Mouse (Mus musculus) intestine, embryonic 15.5 days (tissue): ENCODE results near the gene Pik3r5. TPM values are rescaled to one million over a fixed set of nuclear protein-coding genes. Genes with fewer than 3 reads are reported as not detected.

Source experiments
- ATAC-seq: fragments of 200-750 bp; cut with Nextera tagmentation; 2 replicates; pipeline ENCODE4 v1.8.0; 2017; ENCODE audit warnings: moderate TSS enrichment, moderate library complexity
- H3K27ac ChIP-seq: fragments of 300-500 bp; sonication (generic); 2 replicates; pipeline ENCODE4 v1.5.1; 2015; ENCODE audit warnings: mild to moderate bottlenecking, inconsistent platforms
- H3K27me3 ChIP-seq: fragments of 300-500 bp; sonication (generic); replicated peaks from 2 replicates; pipeline ENCODE4 v1.6.1; 2015; ENCODE audit warnings: inconsistent platforms
- H3K36me3 ChIP-seq: fragments of 300-500 bp; sonication (generic); 2 replicates; pipeline ENCODE4 v1.6.1; 2015; ENCODE audit warnings: inconsistent platforms
- H3K4me1 ChIP-seq: fragments of 300-500 bp; sonication (generic); replicated peaks from 2 replicates; pipeline ENCODE4 v1.6.1; 2015; ENCODE audit warnings: inconsistent platforms
- H3K4me2 ChIP-seq: fragments of 300-500 bp; sonication (generic); replicated peaks from 2 replicates; pipeline ENCODE4 v1.6.1; 2015; ENCODE audit warnings: mild to moderate bottlenecking, inconsistent platforms
- H3K4me3 ChIP-seq: fragments of 300-500 bp; sonication (generic); replicated peaks from 2 replicates; pipeline ENCODE4 v1.5.1; 2015; ENCODE audit warnings: inconsistent platforms
- H3K9ac ChIP-seq: fragments of 300-500 bp; sonication (generic); 2 replicates; pipeline ENCODE4 v1.6.1; 2015; ENCODE audit warnings: inconsistent platforms
- H3K9me3 ChIP-seq: fragments of 300-500 bp; sonication (generic); 2 replicates; pipeline ENCODE4 v1.6.1; 2016; ENCODE audit warnings: inconsistent platforms
- WGBS: fragments of 180-500 bp; shearing (Covaris S2); methylation state at CpG from one replicate; pipeline ENCODE4 v1.1.7; 2015; 5-methylcytosine and 5-hydroxymethylcytosine counted together
- polyA plus RNA-seq: library from polyadenylated mRNA; unstranded; fragments of >200 nt; fragmentation: Nextera tagmentation; extraction: Ambion mirVana; gene quantifications from 2 replicates; pipeline ENCODE4 v1.2.1, GENCODE M21; 2015

The Pik3r5 gene
- 0.49 and 0.56 TPM in 2 replicates for polyA plus RNA-seq

DNA sequence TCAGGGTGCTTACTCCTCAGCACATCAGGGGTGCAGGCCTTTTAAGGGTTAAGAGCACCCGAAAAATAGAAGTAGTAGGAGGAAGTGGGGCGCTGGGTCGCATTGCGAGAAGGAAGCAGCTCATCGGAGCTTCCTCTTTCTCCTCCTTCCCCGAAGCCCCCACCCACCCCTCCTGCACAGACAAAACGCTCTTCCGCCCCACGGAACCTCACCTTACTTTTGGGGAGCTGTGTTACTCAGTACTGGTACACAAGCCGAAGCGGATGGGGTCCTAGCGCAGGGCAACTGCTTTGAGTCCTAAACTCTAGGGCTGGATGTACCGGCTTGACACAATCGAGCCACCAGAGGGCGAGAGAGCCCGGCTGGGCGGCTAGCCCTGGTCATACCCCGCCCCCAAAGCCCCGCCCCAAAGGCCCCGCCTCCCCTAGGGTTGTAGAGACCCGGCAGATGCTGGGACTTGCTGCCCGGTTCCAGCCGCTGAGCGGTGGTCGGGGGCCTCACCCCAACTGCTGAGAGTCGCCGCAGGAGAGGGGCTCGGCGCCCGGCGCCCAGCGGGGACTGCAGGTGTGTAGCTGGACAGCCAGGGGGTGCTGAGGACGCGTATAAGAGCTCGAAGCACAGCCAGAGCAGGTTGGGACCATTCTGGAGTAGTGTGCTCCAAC is at the start of gene Pik3r5:
Gene Pik3r5 (plus strand): TSS at position 423 of the 662 bp plus-strand sequence.
- WGBS: 4% methylated on average over 35 of the region's 35 CpGs
- no peaks in the 10 kb centered on the region for H3K36me3 ChIP-seq
- peak within 1 kb of the TSS; percentile 47 for H3K9ac ChIP-seq
- no peaks in the 10 kb centered on the region for H3K9me3 ChIP-seq
- H3K4me2 ChIP-seq: peak within 1 kb of the TSS; percentile 87
- H3K4me3 ChIP-seq: peak within 1 kb of the TSS; percentile 47
- ATAC-seq: peak; percentile 96
- H3K27ac ChIP-seq: no peak within 1 kb of the TSS
- no peaks in the 10 kb centered on the region; the same call in 1 of the 2 replicates for H3K27me3 ChIP-seq
- H3K4me1 ChIP-seq: 0 out of 2 replicates have a peak, but pooled peaks cover 2% of the 10 kb centered on the region

DNA sequence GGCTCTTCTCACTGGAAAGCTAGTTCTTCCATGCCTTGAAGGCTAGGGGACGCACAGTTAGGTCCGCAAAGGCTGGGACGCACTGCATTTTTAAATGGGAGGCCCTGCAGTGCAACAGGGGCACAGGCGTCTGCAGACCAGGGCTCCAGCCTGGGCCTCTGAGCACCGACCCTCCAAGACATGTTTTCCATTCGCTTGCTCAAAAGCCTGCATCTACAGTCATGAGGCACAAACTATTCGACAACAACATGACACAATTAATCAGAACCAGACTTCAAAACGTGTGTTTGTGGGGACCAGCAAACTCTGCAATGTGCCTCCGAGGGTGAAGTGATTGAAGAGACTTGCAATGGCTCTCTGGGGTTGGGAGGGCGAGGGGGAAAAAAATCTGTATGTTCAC is 48.4 kb upstream of the Pik3r5 start:
- no peak overlapping the region for H3K9ac ChIP-seq
- no peak overlapping the region for H3K27ac ChIP-seq
- H3K4me2 ChIP-seq: peak overlapping the region; percentile 19
- peaks cover 28% of the 10 kb centered on the region for H3K4me1 ChIP-seq
- H3K36me3 ChIP-seq: no peaks in the 10 kb centered on the region
- peaks cover 40% of the 10 kb centered on the region for H3K27me3 ChIP-seq
- WGBS: 32% methylated on average over 10 of the region's 10 CpGs
- H3K4me3 ChIP-seq: 0 out of 2 replicates have a peak overlapping the region, but pooled peaks have one; percentile 4
- ATAC-seq: no peak
- H3K9me3 ChIP-seq: no peaks in the 10 kb centered on the region

DNA sequence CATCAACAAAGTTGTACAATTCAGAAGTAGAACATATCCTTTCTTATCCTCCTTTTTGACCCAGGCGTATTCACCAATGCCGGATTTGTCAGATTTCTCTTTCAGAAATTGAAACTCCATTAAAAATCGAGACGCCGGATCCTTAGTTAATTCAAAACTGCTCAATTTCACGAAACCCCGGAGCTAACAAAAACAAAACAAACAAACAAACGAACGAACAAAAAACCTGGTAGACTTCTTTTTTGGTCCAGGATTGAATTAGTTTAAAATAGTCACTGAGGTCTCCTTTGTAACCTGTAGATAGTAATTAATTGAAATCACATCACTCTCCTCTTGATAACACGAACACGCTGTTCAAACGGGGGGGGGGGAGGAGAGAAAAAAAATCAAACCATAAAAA is 47.8 kb upstream of the Pik3r5 start:
- Histone ChIP-seq H3K4me1 (peaks cover 28% of the 10 kb centered on the region), H3K27me3 (peaks cover 40% of the 10 kb centered on the region), H3K9ac (no peak overlapping the region; the same call in 1 of the 2 replicates), H3K9me3 (no peaks in the 10 kb centered on the region), H3K36me3 (no peaks in the 10 kb centered on the region), H3K4me2 (peak overlapping the region; percentile 97), H3K27ac (no peak overlapping the region), H3K4me3 (peak overlapping the region; percentile 66)
- ATAC-seq: no peak
- WGBS: 27% methylated on average over 12 of the region's 12 CpGs

DNA sequence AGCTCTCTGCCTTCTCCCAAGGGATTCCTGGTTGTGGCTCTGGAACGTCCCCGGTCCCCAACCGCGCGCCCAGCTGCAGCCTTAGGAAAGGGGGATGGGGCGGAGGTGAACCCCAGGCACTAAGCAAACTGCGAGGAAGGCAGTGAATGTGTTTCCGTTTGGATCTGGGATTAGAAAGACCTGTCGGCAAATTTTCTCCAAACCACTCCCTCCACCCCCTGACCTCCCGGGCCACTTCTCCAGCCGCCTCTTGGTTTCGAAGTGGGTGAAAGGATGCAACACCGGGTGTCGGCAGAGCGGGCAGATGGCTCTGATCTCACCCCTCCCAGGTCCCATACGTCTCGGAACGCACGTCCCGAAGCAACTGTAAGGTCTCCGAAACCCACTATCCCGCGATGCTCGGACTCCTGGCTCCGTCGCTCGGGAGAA is 47.3 kb upstream of the Pik3r5 start:
- H3K4me2 ChIP-seq: peak overlapping the region; percentile 97
- no peak for ATAC-seq
- H3K9ac ChIP-seq: peak overlapping the region; percentile 61
- no peaks in the 10 kb centered on the region for H3K9me3 ChIP-seq
- no peak overlapping the region for H3K27ac ChIP-seq
- H3K36me3 ChIP-seq: no peaks in the 10 kb centered on the region
- H3K27me3 ChIP-seq: peaks cover 40% of the 10 kb centered on the region
- H3K4me3 ChIP-seq: peak overlapping the region; percentile 66
- peaks cover 24% of the 10 kb centered on the region for H3K4me1 ChIP-seq
- 2% methylated on average over 27 of the region's 27 CpGs for WGBS

DNA sequence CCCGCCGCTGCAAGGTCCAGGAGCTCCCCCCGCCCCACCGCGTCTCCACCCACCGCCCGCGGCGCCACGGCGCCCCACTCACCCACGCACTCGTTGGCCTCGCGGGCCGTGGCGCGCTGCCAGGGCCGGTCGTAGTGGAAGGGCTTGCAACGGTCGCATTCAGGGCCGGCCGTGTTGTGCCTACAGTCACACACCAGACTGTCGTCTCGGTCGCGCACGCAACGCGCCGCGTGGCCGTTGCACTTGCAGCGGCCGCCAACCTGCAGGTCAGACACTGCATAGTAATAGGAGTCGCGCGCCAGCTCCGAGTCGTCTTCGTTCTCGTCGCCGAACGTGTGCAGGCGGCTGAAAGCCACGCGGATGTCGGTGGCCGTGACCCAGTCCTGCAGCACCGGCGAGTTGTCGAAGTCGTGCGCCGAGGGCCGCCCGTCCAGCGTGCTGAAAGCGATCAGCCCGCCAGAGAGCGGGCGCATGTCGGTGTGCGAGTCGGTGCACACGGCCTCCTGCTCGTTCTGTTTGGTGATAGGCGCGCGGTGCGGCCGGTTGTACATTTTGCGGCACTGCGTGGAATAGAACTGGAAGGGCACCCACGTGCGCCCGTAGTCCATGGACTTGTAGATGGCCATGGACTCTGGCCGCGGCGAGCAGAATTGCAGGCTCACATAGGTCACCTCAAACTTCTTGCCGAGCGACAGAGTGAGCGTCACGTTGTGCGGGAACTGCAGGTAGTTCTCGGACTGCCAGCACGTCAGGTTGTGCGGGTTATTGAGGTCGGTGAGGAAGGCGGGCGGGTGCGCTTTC is 46.7 kb upstream of the Pik3r5 start:
- ATAC-seq: peak; percentile 3; the same call in 1 of the 2 replicates
- Histone ChIP-seq H3K36me3 (no peaks in the 10 kb centered on the region), H3K4me1 (peaks cover 23% of the 10 kb centered on the region), H3K27ac (no peak overlapping the region), H3K4me3 (peak overlapping the region; percentile 66), H3K9ac (peak overlapping the region; percentile 61), H3K4me2 (peak overlapping the region; percentile 97), H3K27me3 (peaks cover 40% of the 10 kb centered on the region), H3K9me3 (no peaks in the 10 kb centered on the region)
- WGBS: under 1% methylated on average over 94 of the region's 94 CpGs

DNA sequence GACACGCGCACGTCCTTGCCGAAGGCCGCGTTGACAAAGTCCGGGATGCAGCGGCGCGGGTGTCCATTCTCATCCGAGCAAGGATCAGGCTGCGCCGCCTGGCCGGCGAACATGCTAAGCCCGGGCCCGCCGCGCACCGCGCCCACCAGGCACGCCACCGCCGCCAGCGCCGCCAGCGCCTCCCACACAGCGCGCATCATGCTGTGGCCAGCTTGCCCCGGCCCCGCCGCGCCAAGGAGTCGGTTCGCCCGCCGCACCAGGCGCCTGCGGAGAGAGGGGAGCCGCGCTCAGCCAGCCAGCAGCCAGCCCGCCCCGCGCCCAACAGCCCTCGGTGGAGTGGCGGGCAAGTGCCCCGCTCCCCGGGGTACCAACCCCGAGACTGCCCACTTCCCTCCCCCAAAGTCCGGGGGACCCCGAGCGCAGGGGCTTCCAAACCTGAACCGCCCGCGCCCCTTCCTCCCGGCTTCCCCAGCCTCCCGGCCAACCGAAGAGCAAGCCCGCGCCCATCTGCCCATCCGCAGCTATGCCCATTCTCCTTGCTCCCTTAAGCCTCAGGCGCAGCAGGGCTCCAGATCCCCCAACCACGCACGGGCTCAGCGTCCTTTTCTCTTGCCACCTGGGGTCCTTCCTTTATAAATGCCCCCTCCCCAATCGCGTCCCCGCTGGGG is 45.9 kb upstream of the Pik3r5 start:
- WGBS: under 1% methylated on average over 68 of the region's 68 CpGs
- Histone ChIP-seq H3K36me3 (no peaks in the 10 kb centered on the region), H3K27ac (peak overlapping the region; percentile 72; the same call in 1 of the 2 replicates), H3K4me1 (peaks cover 23% of the 10 kb centered on the region), H3K4me2 (peak overlapping the region; percentile 97), H3K9me3 (no peaks in the 10 kb centered on the region), H3K9ac (peak overlapping the region; percentile 61), H3K4me3 (peak overlapping the region; percentile 66), H3K27me3 (peaks cover 47% of the 10 kb centered on the region)
- ATAC-seq: peak; percentile 55

DNA sequence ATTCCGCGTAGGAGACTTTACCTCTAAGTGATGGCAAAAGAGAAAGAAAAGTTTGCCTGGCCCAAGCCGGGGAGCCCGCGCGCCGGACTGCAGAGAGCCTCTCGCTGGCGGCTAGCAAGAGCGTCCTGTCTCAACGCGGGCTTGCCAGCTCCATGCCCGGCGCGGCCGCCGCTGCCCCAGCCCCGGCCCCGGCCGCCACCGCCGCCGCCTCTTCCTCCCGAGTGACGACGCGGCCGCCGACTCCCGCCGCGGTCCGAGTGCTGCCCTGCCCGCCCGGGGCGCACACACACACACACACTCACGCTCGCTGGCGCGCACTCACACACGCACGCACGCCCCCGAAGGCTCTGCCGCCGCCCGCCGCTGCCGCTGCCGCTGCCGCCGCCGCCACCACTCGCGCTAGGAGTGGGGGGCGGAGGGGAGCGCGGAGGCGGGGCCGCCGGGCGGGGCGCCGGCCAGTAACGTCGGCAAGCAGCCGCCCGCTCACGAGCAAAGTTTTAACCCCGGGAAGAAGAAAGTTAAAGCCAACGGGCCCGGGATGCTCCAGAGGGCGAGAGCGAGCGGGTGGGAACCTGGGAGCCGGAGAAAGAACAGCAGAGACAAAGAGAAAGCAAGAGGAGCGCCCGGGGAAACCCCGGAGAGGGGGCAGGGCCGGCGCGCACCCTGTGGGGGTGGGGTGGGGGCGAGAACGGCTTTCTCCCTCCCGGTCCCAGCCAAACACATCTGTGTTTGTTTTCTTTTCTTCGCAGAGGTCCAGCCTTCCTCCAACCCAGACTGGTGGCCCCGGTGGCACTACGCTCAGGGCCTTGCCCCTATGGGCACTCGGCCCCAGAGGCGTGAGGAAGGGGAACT is 45.1 kb upstream of the Pik3r5 start:
- peak overlapping the region; percentile 97 for H3K4me2 ChIP-seq
- H3K4me1 ChIP-seq: peaks cover 23% of the 10 kb centered on the region
- peak overlapping the region; percentile 66 for H3K4me3 ChIP-seq
- H3K9ac ChIP-seq: peak overlapping the region; percentile 61
- WGBS: 1% methylated on average over 79 of the region's 90 CpGs
- ATAC-seq: peak; percentile 82
- no peaks in the 10 kb centered on the region for H3K36me3 ChIP-seq
- H3K9me3 ChIP-seq: no peaks in the 10 kb centered on the region
- peak overlapping the region; percentile 72 for H3K27ac ChIP-seq
- H3K27me3 ChIP-seq: peaks cover 53% of the 10 kb centered on the region

DNA sequence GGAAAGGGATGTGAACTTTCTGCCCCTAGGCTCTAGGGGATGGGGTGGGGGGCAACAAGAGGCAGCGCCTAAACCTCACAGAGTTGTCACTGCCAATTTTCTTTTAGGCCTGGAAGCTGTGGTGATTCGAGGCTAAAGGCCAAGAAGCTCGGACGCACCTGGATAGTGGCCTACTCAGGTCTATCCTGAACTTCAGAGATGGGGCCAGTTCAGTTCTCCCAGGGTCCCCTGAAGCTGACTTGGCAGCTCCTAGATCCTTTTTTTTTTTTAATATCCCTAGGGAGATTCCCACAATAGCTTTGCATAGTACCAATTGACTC is 44.5 kb upstream of the Pik3r5 start:
- H3K27me3 ChIP-seq: peaks cover 57% of the 10 kb centered on the region
- peaks cover 23% of the 10 kb centered on the region for H3K4me1 ChIP-seq
- peak overlapping the region; percentile 97 for H3K4me2 ChIP-seq
- peak overlapping the region; percentile 66 for H3K4me3 ChIP-seq
- no peaks in the 10 kb centered on the region for H3K36me3 ChIP-seq
- H3K27ac ChIP-seq: peak overlapping the region; percentile 72
- WGBS: 46% methylated on average over 4 of the region's 4 CpGs
- H3K9ac ChIP-seq: peak overlapping the region; percentile 61
- ATAC-seq: no peak
- H3K9me3 ChIP-seq: no peaks in the 10 kb centered on the region

DNA sequence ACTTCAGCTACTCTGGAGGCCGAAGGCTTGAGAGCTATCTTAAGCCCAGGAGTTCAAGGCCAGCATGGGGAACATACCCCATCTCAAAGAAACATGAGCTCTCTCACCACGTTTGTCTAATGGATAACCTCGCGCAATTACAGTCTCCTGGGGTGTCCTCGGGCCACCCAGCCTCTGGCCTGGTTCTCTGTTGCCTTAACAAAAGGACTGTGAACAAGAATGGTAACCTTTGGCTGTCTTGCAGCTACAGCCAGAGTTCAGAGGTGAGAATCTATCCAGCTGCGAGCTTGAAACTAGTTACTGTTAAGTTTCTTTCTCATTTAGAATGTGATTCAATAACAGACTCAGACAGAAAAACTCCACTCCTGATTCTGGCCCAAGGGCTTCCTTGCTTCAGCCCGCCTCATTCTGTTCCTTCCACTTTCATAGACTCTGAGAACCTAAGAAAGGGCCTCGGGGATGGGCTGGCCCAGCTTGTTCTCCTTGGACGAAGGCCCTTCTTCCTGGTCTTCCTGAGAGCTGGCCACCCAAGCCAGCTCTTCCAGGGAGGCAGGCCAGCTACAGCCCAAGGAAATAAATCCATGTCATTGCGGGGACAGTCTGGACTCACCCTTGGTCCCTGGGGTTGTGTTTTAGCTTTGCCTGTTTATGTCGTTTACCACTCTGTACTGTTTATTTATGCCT is 43.8 kb upstream of the Pik3r5 start:
- H3K4me3 ChIP-seq: no peak overlapping the region
- ATAC-seq: no peak
- H3K9me3 ChIP-seq: no peaks in the 10 kb centered on the region
- H3K27me3 ChIP-seq: peaks cover 55% of the 10 kb centered on the region
- H3K27ac ChIP-seq: no peak overlapping the region
- no peak overlapping the region for H3K9ac ChIP-seq
- peaks cover 23% of the 10 kb centered on the region for H3K4me1 ChIP-seq
- no peaks in the 10 kb centered on the region for H3K36me3 ChIP-seq
- H3K4me2 ChIP-seq: 0 out of 2 replicates have a peak overlapping the region, but pooled peaks have one; percentile 97
- WGBS: 60% methylated on average over 11 of the region's 11 CpGs

DNA sequence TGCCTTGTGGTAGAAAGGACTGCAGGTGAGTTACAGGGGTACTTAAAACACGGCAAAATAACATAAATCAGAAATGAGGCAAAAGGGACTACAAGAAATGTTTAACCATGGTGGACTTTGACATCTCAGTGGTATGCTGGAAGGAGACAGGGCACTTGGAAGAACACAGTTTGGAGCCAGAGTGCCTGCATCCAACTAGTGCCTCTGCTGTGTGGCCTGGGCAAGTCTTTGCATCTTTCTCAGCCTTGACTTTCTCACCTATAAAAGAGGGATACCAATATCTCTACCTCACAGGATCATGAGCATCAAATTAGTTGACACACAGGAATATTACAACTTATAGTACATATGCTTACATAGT is 43.3 kb upstream of the Pik3r5 start:
- ATAC-seq: no peak
- 34% methylated on average over 1 of the region's 1 CpGs for WGBS
- H3K9ac ChIP-seq: no peak overlapping the region

DNA sequence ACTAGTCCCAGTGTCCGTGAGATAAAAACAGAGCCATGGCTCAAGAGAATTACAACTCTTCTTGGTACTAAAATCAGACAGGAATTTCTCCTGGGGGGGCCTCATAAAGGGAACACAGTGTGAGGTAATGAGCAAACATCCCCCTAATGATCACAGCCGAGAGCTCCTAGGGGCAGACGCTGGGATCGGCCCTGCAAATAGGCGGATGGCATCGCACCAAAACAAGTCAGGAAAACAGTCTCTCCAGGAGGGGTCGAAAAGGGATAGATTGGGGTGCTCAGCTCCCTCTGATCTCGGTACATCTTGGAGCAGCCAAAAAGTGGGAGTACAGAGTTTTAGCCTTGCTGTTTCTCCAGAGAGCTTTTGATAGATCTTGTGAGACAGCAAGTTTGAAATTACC is 42.3 kb upstream of the Pik3r5 start:
- 23% methylated on average over 8 of the region's 8 CpGs for WGBS
- Histone ChIP-seq H3K27ac (no peak overlapping the region), H3K9ac (no peak overlapping the region), H3K36me3 (no peaks in the 10 kb centered on the region), H3K4me1 (peaks cover 20% of the 10 kb centered on the region), H3K27me3 (peaks cover 49% of the 10 kb centered on the region), H3K9me3 (no peaks in the 10 kb centered on the region), H3K4me2 (no peak overlapping the region), H3K4me3 (no peak overlapping the region)
- no peak for ATAC-seq

More for the DNA sequence above, 43.3 kb upstream of the Pik3r5 start:
- H3K4me1 ChIP-seq: peaks cover 23% of the 10 kb centered on the region
- peaks cover 50% of the 10 kb centered on the region for H3K27me3 ChIP-seq
- no peaks in the 10 kb centered on the region for H3K36me3 ChIP-seq
- H3K9me3 ChIP-seq: no peaks in the 10 kb centered on the region
- no peak overlapping the region for H3K4me3 ChIP-seq
- H3K27ac ChIP-seq: no peak overlapping the region
- no peak overlapping the region for H3K4me2 ChIP-seq
